Mouse (Mus musculus): ENCODE results near the gene Fan1. TPM values are rescaled to one million over a fixed set of nuclear protein-coding genes. Genes with fewer than 3 reads are reported as not detected.

Fan1 gene
- polyA plus RNA-seq (2012; rRNA removed): 4.1 and 4.3 TPM in 2 replicates

GRCm38 (mm10) chr7:64373830-64374562, at the start of gene Fan1:
TSS of gene Fan1 (minus strand) at chr7:64374095.

GRCm38 (mm10) chr7:64392122-64392818, 18.4 kb upstream of the Fan1 start, which contains the start of the genes Mphosph10 and Mcee:
TSS of gene Mphosph10 (minus strand) at chr7:64392268.
TSS of gene Mcee (plus strand) at chr7:64392607.

Other genes starting within 250 kb of the Fan1 start
- gene Trpm1, start 220.3 kb downstream of the Fan1 start, polyA plus RNA-seq (2012; rRNA removed): 0.20 and 0.43 TPM in 2 replicates
- 7.2 TPM in 2 replicates for gene Mtmr10, start 86.4 kb downstream of the Fan1 start, polyA plus RNA-seq (2012; rRNA removed)
- gene Mphosph10, start 18.2 kb upstream of the Fan1 start, polyA plus RNA-seq (2012; rRNA removed): 15.7 and 16.7 TPM in 2 replicates
- 28.5 and 29.8 TPM in 2 replicates for gene Mcee, start 18.5 kb upstream of the Fan1 start, polyA plus RNA-seq (2012; rRNA removed)
- gene Apba2, start 127.6 kb upstream of the Fan1 start, polyA plus RNA-seq (2012; rRNA removed): 135 and 150 TPM in 2 replicates